Mouse (Mus musculus) 3134 (cell line): ENCODE data around the gene Tor3a.
A peak's percentile ranks its signal among the peaks of the same experiment; 100 is the strongest.

Experiments
- DNase-seq: peaks from one replicate; pipeline ENCODE4 v3.0.0-alpha.2; 2011; ENCODE audit warnings: low spot score; ENCODE audit not compliant: insufficient read length; ENCODE audit errors: extremely low read depth

Gene Tor3a

GRCm38 (mm10) chr1:156641808-156642207 lies 32.3 kb downstream of the Tor3a start:
- DNase-seq = no peak

DNA sequence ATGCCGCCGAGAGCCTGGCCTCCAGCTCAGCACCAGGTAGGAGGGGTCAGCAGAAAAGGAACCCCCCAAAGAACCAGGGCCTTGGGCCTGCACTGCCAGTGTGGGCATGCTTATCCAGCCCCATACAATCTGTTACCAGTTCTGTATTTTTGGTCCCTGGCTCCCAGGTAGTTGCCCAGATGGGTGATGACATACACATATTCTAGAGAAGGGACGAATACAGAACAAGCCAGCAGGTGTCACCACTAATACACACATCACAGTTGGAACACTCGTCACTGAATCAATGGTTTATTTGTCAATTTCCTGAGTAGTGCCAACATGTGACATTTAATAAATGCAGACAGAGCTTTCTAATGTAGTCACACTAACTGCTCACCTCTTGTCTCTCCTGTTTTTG lies 33.6 kb downstream of the Tor3a start:
- DNase-seq = no peak

- DNase-seq = no peak
These were observed 34.7 kb downstream of the Tor3a start for GRCm38 (mm10) chr1:156639455-156639854.

DNA sequence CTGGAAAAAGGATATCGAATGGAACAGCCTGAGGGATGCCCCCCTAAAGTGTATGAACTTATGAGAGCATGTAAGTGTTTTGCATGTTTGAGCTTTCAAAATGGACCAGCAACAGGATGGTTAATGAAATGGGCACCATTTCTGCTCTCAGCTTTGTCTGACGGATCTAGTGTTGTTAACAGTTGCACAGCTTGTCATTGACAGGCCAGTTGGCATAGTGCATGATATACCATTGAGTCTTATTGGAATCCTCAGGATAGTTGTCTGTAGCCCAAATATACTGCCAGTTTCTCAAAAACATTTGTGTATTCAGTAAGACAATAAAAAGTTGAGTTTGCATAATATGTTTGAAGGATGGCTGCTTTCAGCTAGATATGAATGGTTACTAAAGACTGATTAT lies 39.0 kb downstream of the Tor3a start:
- no peak for DNase-seq

- no peak for DNase-seq
These were observed 41.1 kb downstream of the Tor3a start for GRCm38 (mm10) chr1:156633095-156633494.

DNA sequence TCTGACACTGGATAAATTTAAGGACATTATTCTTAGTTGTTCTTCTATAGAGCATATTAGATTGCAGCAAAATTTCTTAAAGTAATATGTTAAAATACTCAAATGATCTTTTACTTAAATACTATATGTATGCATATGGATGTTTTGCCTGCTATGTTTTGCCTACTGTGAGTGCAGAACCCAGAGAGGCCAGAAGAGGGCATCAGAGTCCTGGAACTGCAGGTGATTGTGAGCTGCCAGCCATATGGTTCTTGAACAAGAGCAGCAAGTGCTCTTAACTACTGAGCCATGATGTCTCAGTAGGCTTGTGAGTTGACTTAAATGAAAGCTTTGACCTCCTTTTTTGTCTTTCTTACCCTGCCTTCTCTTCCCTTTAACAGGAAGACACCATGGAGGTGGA lies 43.2 kb downstream of the Tor3a start:
- DNase-seq = no peak

DNA sequence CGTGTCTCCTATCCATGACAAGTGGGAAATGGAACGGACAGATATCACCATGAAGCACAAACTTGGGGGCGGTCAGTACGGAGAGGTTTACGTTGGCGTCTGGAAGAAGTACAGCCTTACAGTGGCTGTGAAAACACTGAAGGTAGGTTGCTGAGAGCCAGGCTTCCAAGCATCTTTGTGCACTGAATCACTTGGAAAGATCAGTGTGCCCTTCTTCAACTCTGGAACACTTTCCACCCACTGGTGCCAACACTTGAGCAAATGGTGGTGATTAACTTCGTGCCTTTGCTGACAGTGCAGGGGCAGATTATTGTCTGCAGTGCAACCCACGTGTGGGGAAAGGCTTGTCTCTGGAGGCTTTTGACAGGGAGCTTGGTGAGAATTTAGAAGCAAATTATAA lies 44.2 kb downstream of the Tor3a start:
- no peak for DNase-seq

DNA sequence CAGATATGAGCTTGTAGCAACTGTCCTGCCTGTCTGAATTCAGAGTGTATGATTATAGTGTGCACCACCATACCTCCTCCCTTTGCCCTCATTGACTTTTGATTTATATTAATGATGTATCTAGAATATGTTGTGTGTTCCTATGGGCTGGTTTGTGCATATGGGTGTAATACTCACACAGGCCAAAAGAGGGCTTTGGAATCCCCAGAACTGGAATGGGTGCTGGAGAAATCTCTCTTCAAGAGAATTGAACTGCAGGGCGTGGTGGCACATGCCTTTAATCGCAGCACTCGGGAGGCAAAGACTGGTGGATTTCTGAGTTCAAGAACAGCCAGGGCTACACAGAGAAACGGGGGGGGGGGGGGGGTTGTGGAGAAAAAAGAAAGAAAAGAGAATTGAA lies 47.4 kb downstream of the Tor3a start:
- no peak for DNase-seq

- DNase-seq = no peak
These were observed 49.9 kb downstream of the Tor3a start for GRCm38 (mm10) chr1:156624231-156624630.

DNA sequence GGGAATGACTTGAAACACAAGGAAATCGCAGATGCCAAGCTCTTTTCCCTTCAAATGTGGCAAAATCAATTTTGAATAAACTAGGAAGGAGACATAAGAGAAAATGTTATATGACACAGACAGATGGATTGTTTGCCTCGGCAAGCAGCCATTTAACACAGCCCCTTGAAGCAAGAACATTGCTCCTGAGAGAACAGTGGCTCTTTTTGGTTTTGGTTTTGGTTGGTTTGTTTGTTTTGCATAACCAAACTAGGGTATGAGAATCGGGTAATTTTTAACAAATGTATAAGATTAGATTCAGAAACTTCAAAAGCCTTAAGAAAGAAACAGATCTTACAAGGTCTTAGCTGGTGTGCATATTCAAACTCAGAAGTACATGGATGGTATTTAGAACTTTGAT lies 53.2 kb downstream of the Tor3a start:
- DNase-seq = no peak

GRCm38 (mm10) chr1:156620292-156620909 lies 53.8 kb downstream of the Tor3a start:
- no peak for DNase-seq

DNA sequence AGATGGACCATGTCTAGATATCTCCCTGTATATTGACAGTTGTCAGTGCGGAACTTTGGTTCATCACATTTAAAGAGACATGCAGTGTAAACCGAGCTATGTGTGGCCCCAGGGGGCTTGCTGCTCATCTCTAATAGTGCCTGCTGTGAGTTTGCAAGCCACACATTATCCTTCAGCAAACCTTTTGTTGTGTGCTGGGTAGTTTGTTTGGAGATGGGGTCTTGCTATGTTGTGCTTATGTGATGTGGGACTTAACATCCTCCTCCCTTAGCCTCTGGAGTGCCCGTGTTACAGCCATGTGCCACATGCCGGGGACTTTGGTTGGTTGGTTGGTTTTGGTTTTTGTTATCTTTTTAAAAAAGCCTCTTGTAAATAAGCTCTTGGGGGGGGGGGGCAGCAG lies 56.3 kb downstream of the Tor3a start:
- no peak for DNase-seq

- peak; percentile 51 for DNase-seq
These were observed 57.1 kb downstream of the Tor3a start for GRCm38 (mm10) chr1:156616989-156617598.

GRCm38 (mm10) chr1:156615381-156616133 lies 58.6 kb downstream of the Tor3a start:
- peak; percentile 86 for DNase-seq

GRCm38 (mm10) chr1:156614710-156615109 lies 59.4 kb downstream of the Tor3a start:
- peak; percentile 55 for DNase-seq

DNA sequence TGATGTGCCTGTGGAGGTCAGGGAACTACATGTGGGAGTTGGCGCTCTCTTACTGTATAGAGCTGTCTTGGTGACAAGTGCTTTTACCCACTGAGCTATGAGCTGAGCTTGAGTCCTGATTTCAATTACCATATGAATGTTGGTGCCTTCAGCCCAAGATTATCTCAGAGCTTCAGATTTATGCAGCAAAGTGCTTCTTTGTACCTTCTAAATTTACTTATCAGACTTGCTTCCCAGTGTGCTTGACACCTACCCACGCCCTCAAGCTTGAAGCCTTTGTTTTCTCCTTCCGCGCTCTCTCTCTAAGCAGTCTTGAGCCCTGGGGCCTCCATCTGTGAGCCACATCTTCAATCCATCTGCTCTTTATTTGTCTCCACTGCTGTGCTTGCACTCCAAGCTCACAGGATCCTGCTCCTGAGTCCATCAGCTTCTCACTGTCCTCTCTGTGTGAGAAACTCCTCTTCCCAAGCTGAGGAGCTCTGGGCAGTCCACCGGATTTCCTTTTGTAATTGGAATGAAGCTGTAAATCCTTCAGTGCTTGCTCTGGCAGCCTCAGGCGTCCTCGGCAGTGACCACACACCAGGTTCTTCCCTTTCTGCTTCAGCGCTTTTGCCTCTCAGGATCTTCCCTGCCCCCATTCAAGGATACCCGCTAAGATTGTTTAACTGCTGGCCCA lies 60.2 kb downstream of the Tor3a start:
- DNase-seq = peak; percentile 59

- DNase-seq = no peak
These were observed 63.9 kb downstream of the Tor3a start for GRCm38 (mm10) chr1:156610257-156610656.

DNA sequence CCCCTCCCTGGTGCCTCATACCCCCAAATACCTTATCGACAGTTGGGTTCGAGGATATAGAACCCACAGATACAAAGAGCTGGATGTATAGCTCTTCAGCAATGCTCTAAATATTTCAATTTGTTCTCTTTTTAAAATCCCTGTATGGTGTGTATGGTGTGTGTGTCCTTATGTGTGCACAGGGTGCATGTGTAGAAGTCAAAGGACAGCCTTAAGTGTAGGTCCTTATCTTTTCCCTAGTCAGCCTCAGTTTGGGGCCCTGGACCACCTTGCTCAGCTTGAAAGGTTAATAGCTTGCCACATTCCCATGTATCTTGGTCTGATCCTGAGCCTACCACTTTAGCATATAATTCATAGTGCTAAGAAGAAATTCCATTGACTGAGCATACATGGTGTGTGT lies 65.7 kb downstream of the Tor3a start:
- DNase-seq = no peak

DNA sequence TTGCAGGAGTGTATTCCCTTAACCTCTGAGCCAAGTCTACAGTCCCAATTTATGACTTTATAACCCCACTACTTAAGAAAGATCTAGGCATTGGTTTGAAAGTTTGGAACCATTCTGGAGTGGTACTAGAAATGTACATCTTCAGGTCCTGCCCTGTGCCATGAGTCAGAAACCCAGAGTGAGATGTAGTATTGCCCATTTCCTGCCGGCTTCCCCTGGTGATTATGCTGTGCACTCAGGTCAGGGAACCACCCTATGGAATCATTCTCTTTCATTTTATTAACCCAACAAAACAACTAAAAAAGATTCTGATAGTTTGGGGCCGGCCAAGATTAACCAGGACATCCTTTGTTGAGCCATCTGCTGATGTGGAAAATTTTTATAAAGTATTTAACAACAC lies 68.2 kb downstream of the Tor3a start:
- no peak for DNase-seq

DNA sequence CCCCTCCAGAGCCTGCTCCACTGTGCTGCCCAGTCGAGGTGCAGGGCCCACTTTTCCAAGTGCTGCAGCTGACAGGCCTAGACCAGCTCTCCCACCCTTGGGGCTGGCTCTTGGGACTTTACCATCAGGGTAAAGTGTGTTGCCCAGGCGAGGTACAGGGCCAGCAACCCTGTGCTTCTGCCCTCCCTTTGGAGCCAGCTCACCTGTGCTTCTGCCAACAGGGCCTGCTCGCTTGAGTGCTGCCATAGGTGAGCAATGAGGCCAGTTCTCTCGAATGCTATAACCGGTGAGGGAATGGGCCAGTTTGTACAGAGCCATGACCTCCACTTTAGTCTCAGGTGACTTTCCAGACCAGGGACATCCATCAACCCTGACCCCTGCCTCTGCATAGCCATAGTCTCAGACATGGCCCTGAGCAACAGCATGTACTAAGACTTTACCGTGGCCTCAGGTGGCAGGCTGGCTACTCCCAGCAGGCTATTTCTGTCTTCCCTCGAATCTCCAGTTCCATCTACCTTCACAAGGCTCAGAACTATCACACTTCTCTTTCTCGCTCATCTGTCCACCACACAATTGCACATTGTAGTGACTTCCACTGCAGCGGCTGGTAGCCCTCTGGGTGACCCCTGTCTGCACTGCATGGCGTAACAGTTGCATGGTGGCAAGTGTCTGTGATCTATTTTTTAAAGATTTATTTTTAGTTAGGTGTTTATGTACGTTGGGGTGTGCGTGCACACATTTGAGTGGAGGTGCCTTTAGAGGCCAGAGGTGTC lies 68.9 kb downstream of the Tor3a start:
- no peak for DNase-seq
